ENCODE assay signal across 7 mouse cellular contexts in the genomic region with DNA sequence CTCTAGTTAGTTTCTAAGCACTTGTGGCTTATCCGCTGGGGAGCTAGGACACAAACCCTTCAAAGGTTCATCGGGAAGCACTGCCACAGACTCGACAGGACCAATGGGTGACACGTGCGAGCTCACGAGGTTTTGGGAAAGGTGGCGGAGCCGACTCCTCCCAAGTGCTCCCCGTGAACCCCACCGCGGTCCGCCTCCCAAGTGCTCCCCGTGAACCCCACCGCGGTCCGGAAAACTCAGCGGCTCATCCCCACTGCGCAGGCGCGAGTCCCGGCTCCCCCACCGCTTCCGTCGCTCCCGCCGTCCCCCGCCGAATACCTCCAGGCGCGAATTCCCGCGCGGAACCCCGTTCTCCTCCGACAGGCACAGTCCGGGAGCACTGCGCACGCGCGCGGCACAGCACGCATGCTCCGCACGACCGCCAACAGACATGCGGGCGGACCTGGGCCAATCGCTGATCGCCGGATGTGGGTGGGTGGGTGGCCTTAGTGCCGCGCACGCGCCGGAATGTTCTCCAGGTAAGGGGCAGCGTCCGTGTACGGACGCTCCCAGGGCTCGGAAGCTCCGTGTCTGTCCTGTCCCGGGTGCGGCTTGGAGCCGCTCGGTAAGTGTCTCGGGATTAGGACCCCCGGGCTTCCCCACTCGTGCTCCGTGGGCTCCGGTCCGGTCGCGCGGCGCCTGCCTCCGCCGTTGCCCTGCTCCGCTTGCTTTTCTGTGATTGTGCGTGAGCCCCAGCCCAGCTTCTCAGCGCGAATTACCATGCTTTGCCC. TPM values are rescaled to one million over a fixed set of nuclear protein-coding genes. Genes with fewer than 3 reads are reported as not detected.
DNase-seq lines count a peak whose midpoint lies in the region; ATAC-seq lines count a peak whose summit lies in the region.

A gene (minus strand): TSS at position 403 of the 770 bp plus-strand sequence.
A gene (plus strand): TSS at position 488 of the 770 bp plus-strand sequence.

- peak within 1 kb of the TSS; percentile 75 for H3K9ac ChIP-seq in intestine, embryonic 15.5 days

- H3K27me3 ChIP-seq in intestine, embryonic 15.5 days (replicated peaks): no peaks in the 10 kb centered on the region
- H3K27me3 ChIP-seq in midbrain, embryonic 10.5 days (ENCODE audit: low read depth, poor library complexity, severe bottlenecking): no peaks in the 10 kb centered on the region

- H3K9me3 ChIP-seq in intestine, embryonic 15.5 days: no peaks in the 10 kb centered on the region
- no peaks in the 10 kb centered on the region for H3K9me3 ChIP-seq in midbrain, embryonic 10.5 days (replicated peaks)

- peak within 1 kb of the TSS; percentile 78 for H3K4me3 ChIP-seq in intestine, embryonic 15.5 days (replicated peaks)
- peak within 1 kb of the TSS; percentile 80 for H3K4me3 ChIP-seq in midbrain, embryonic 10.5 days

- under 1% methylated on average over 81 of the region's 81 CpGs for WGBS in intestine, embryonic 15.5 days
- WGBS in midbrain, embryonic 10.5 days: under 1% methylated on average over 81 of the region's 81 CpGs

- DNase-seq in adrenal gland, adult 2 months: peak; percentile 99
- DNase-seq in embryo, embryonic 11.5 days (ENCODE audit: low read depth, low spot score): peak; percentile 95
- peak; percentile 96 to 97 for DNase-seq in gastrocnemius, postnatal 36 days
- DNase-seq in left cerebral cortex, postnatal 25 days (ENCODE audit: low spot score in 2 of 2): peak; percentile 97 to 99
- DNase-seq in midbrain, embryonic 10.5 days (ENCODE audit: low spot score): peak; percentile 99
- peak; percentile 100 for DNase-seq in right cerebral cortex, postnatal 4 days

- peaks cover 16% of the 10 kb centered on the region for H3K36me3 ChIP-seq in intestine, embryonic 15.5 days
- H3K36me3 ChIP-seq in midbrain, embryonic 10.5 days: peaks cover 64% of the 10 kb centered on the region

- intact Hi-C loops in gastrocnemius, postnatal 36 days (cut with DNase I): no loop called here
- intact Hi-C loops in left cerebral cortex, postnatal 25 days (cut with DNase I): no loop called here

- peak within 1 kb of the TSS; percentile 74 for H3K4me2 ChIP-seq in intestine, embryonic 15.5 days (replicated peaks)

- ATAC-seq in intestine, embryonic 15.5 days: peak; percentile 99

- 0 out of 2 replicates have a peak, but pooled peaks cover 6% of the 10 kb centered on the region for H3K4me1 ChIP-seq in intestine, embryonic 15.5 days (replicated peaks)
- peaks cover 20% of the 10 kb centered on the region for H3K4me1 ChIP-seq in midbrain, embryonic 10.5 days

- H3K27ac ChIP-seq in intestine, embryonic 15.5 days: peak within 1 kb of the TSS; percentile 86
- peak within 1 kb of the TSS; percentile 90 for H3K27ac ChIP-seq in midbrain, embryonic 10.5 days (replicated peaks)

RNA-seq across cellular contexts. Expression of the first gene that starts in this region (rescaled TPM):
- total RNA-seq in adrenal gland, adult 2 months (2021): 10 to 100 TPM; 15.8 to 16.6 TPM
- 8.6 and 9.2 TPM in 2 replicates for polyA plus RNA-seq in adrenal gland, adult 2 months (2012; rRNA removed)
- total RNA-seq in gastrocnemius, postnatal 36 days (2021): 10 to 100 TPM; 18.9 to 24.1 TPM
- polyA plus RNA-seq in intestine, embryonic 15.5 days (2015; fragmentation: Nextera tagmentation; extraction: Ambion mirVana): 15.9 and 16.5 TPM in 2 replicates
- total RNA-seq in left cerebral cortex, postnatal 25 days (2021): 10 to 100 TPM; 15.8 to 17.0 TPM
- polyA plus RNA-seq in midbrain, embryonic 10.5 days (2016; fragmentation: Nextera tagmentation; extraction: Ambion mirVana): 20.8 and 22.5 TPM in 2 replicates

RNA-seq across cellular contexts. Expression of the second gene that starts in this region (rescaled TPM):
- 10 to 100 TPM; 15.5 to 15.9 TPM for total RNA-seq in adrenal gland, adult 2 months (2021)
- polyA plus RNA-seq in adrenal gland, adult 2 months (2012; rRNA removed): 4.9 and 5.6 TPM in 2 replicates
- 1 to 10 TPM; 7.7 to 9.8 TPM for total RNA-seq in gastrocnemius, postnatal 36 days (2021)
- polyA plus RNA-seq in intestine, embryonic 15.5 days (2015; fragmentation: Nextera tagmentation; extraction: Ambion mirVana): 32.9 and 37.5 TPM in 2 replicates
- 10 to 100 TPM; 13.2 to 16.0 TPM for total RNA-seq in left cerebral cortex, postnatal 25 days (2021)
- 44.8 and 47.2 TPM in 2 replicates for polyA plus RNA-seq in midbrain, embryonic 10.5 days (2016; fragmentation: Nextera tagmentation; extraction: Ambion mirVana)

Comparison
In these comparisons a context has a peak if more than half of its experiments do, and no peak if none do; other contexts are left out.
1. Peak in every context shown above with its lines: DNase-seq, ATAC-seq, H3K4me3 ChIP-seq and H3K27ac ChIP-seq.